In genomic region chr7:45325800-45326199, GRCm38 (mm10) we compare ENCODE assay signal across 28 mouse cellular contexts. TPM values are rescaled to one million over a fixed set of nuclear protein-coding genes. Genes with fewer than 3 reads are reported as not detected.
DNase-seq lines count a peak whose midpoint lies in the region; ATAC-seq and TF ChIP-seq lines count a peak whose summit lies in the region.
"Had no signal": no experiment of that assay in that cellular context is flagged by ENCODE, and none has a peak within 500 bp of the region (broad histone marks: within the 10 kb centered on the region; RNA-seq: fewer than 3 reads in every experiment).

No protein-coding gene starts in this region.

- no peaks in the 10 kb centered on the region for H3K36me3 ChIP-seq in testis, adult 2 months (ENCODE audit: control insufficient read depth, insufficient read depth, low read length)
- H3K36me3 ChIP-seq: liver, embryonic 13.5 days had no signal

- peak; percentile 31; the same call in 1 of the 2 replicates for TF ChIP-seq CTCF in layer of hippocampus, adult 2 months (conservative IDR thresholded peaks at IDR 0.05)
- peak; percentile 13; the same call in 1 of the 2 replicates for TF ChIP-seq CTCF in testis, adult 2 months (IDR thresholded peaks at IDR 0.05; ENCODE audit: control insufficient read depth, insufficient read depth, insufficient replicate concordance, low read depth, low read length)

- DNase-seq in CD4-positive, CD25-positive, alpha-beta regulatory T cell, adult 2 months (ENCODE audit: low read depth, low spot score): peak; percentile 30
- no peak for DNase-seq in layer of hippocampus, adult 2 months (ENCODE audit: low spot score in 2 of 2)
- no peak for DNase-seq in layer of hippocampus, postnatal 36 days
- DNase-seq in testis, postnatal 14 days (ENCODE audit: low spot score): no peak
- DNase-seq in thymus, postnatal 10 days (ENCODE audit: low spot score in 2 of 2): no peak
- DNase-seq in frontal cortex, postnatal 14 days (ENCODE audit: low spot score in 2 of 2): no peak
- DNase-seq: adrenal gland, postnatal 36 days; cerebellum, adult 2 months; cerebellum, postnatal 36 days; gastrocnemius, postnatal 10 days; kidney, adult 8-10 months; kidney, postnatal 36 days; layer of hippocampus, adult 9-11 months; liver, embryonic 13.5 days; lung, postnatal 14 days; retina, postnatal 1 day; thymus, postnatal 25 days had no signal

- H3K27me3 ChIP-seq in testis, adult 2 months (ENCODE audit: control insufficient read depth, insufficient read depth, low read length): no peaks in the 10 kb centered on the region
- H3K27me3 ChIP-seq: embryonic facial prominence, embryonic 15.5 days; limb, embryonic 12.5 days; liver, embryonic 13.5 days had no signal

- ATAC-seq in CD4-positive, CD25-positive, alpha-beta regulatory T cell, adult 4 months: no peak
- ATAC-seq: activated CD4-positive, CD25-positive, alpha-beta regulatory T cell, adult 4 months; midbrain, embryonic 16.5 days had no signal

- no peak for TF ChIP-seq POLR2A in testis, adult 2 months (IDR thresholded peaks at IDR 0.05; ENCODE audit: control insufficient read depth, low read depth, low read length)

- H3K4me3 ChIP-seq in layer of hippocampus, adult 2 months: no peak overlapping the region
- no peak overlapping the region for H3K4me3 ChIP-seq in testis, adult 2 months (ENCODE audit: control insufficient read depth, low read depth, low read length)
- H3K4me3 ChIP-seq: embryonic facial prominence, embryonic 15.5 days; limb, embryonic 12.5 days; liver, embryonic 13.5 days had no signal

- peaks cover 6% of the 10 kb centered on the region for H3K4me1 ChIP-seq in testis, adult 2 months (ENCODE audit: control insufficient read depth, insufficient read depth, low read length)
- H3K4me1 ChIP-seq: embryonic facial prominence, embryonic 15.5 days; limb, embryonic 12.5 days; liver, embryonic 13.5 days had no signal

- no peak overlapping the region for H3K27ac ChIP-seq in layer of hippocampus, adult 2 months
- H3K27ac ChIP-seq in testis, adult 2 months (ENCODE audit: control insufficient read depth, insufficient read depth, low read depth, low read length): no peak overlapping the region
- H3K27ac ChIP-seq: embryonic facial prominence, embryonic 15.5 days; limb, embryonic 12.5 days; liver, embryonic 13.5 days had no signal

RNA-seq across cellular contexts. Expression of gene Trpm4, which starts 7.8 kb away (rescaled TPM):
- polyA plus RNA-seq in CD4-positive, CD25-positive, alpha-beta regulatory T cell, adult 4 months (2017; shearing (Covaris generic)): 10 to 100 TPM; 11.7 to 15.9 TPM
- 10 to 100 TPM; 12.8 to 16.5 TPM for total RNA-seq in layer of hippocampus, adult 2 months (2021)
- 10 to 100 TPM; 12.9 to 14.8 TPM for total RNA-seq in layer of hippocampus, postnatal 36 days (2021)
- 52.2 and 54.8 TPM in 2 replicates for polyA plus RNA-seq in testis, adult 2 months (2012; rRNA removed)

RNA-seq across cellular contexts. Expression of gene Hrc, which starts 9.3 kb away (rescaled TPM):
- not detected for polyA plus RNA-seq in CD4-positive, CD25-positive, alpha-beta regulatory T cell, adult 4 months (2017; shearing (Covaris generic))
- total RNA-seq in layer of hippocampus, adult 2 months (2021): under 1 TPM; 0.22 to 0.33 TPM
- total RNA-seq in layer of hippocampus, postnatal 36 days (2021): under 1 TPM; 0.20 to 0.46 TPM
- polyA plus RNA-seq in testis, adult 2 months (2012; rRNA removed): 0.10 and 0.22 TPM in 2 replicates
- total RNA-seq: hematopoietic stem cell, adult 5-6 weeks; megakaryocyte-erythroid progenitor cell, adult 5-6 weeks; neutrophil, adult 5-6 weeks had no signal
- polyA plus RNA-seq: activated CD4-positive, CD25-positive, alpha-beta regulatory T cell, adult 4 months had no signal

RNA-seq across cellular contexts. Expression of gene Ppfia3, which starts 41.0 kb away (rescaled TPM):
- polyA plus RNA-seq in CD4-positive, CD25-positive, alpha-beta regulatory T cell, adult 4 months (2017; shearing (Covaris generic)): not detected
- total RNA-seq in layer of hippocampus, adult 2 months (2021): 100 to 1,000 TPM; 133 to 138 TPM
- total RNA-seq in layer of hippocampus, postnatal 36 days (2021): 100 to 1,000 TPM; 126 to 128 TPM
- polyA plus RNA-seq in testis, adult 2 months (2012; rRNA removed): 1.1 and 1.2 TPM in 2 replicates
- total RNA-seq: hematopoietic stem cell, adult 5-6 weeks; neutrophil, adult 5-6 weeks had no signal
- polyA plus RNA-seq: activated CD4-positive, CD25-positive, alpha-beta regulatory T cell, adult 4 months had no signal

RNA-seq across cellular contexts. Expression of gene Lin7b, which starts 44.6 kb away (rescaled TPM):
- not detected for polyA plus RNA-seq in CD4-positive, CD25-positive, alpha-beta regulatory T cell, adult 4 months (2017; shearing (Covaris generic))
- 100 to 1,000 TPM; 138 to 146 TPM for total RNA-seq in layer of hippocampus, adult 2 months (2021)
- 100 to 1,000 TPM; 133 to 154 TPM for total RNA-seq in layer of hippocampus, postnatal 36 days (2021)
- polyA plus RNA-seq in testis, adult 2 months (2012; rRNA removed): 5.7 and 7.3 TPM in 2 replicates
- polyA plus RNA-seq: activated CD4-positive, CD25-positive, alpha-beta regulatory T cell, adult 4 months; liver, embryonic 13.5 days had no signal

RNA-seq across cellular contexts. Expression of gene Slc6a21, which starts 48.5 kb away (rescaled TPM):
- polyA plus RNA-seq in CD4-positive, CD25-positive, alpha-beta regulatory T cell, adult 4 months (2017; shearing (Covaris generic)): not detected
- total RNA-seq in layer of hippocampus, adult 2 months (2021): not detected
- total RNA-seq in layer of hippocampus, postnatal 36 days (2021): not detected
- polyA plus RNA-seq in testis, adult 2 months (2012; rRNA removed): 785 and 851 TPM in 2 replicates
- total RNA-seq: gastrocnemius, postnatal 10 days; hematopoietic stem cell, adult 5-6 weeks; megakaryocyte-erythroid progenitor cell, adult 5-6 weeks; neutrophil, adult 5-6 weeks had no signal
- polyA plus RNA-seq: activated CD4-positive, CD25-positive, alpha-beta regulatory T cell, adult 4 months; cerebellum, adult 2 months; embryonic facial prominence, embryonic 15.5 days; heart, embryonic 16.5 days; limb, embryonic 12.5 days; liver, embryonic 13.5 days; midbrain, embryonic 16.5 days; stomach, embryonic 16.5 days had no signal
